Mouse (Mus musculus): ENCODE data around the gene BC048562.

Gene BC048562

DNA sequence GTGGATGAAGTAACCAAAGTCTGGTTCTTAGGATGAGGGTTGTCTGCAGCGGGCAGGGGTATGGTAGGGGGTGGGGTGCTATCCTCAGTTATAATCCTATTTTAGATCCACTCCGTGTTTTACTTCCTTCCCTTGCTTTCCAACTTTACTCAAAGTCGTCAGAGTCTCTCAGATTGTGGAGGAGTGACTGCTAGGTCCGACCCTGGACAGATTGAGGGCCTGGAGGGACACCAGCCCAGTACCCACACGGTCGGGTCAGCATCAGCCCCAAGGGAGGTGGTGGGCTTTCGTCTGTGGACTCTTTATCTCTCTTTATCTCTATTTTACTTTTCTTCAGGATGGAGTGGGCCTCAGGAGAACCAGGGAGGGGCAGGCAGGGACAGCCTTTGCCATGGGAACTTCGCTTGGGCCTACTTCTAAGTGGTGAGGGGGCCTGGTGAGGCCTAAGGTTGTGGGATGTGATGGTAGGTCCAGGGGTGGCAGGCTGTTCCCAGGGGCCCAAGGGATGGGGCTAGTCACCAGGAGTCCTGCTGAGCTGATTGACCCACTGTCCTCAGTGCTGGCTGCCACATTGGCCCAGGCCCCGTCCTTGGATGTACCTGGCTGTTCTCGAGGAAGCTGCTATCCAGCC, 43.6 kb downstream of the BC048562 start, which contains the start of gene Lamb2:
Gene Lamb2 (plus strand): TSS at position 16 of the 631 bp plus-strand sequence.
- in situ Hi-C loops (cut with MboI, MseI) = no loop called here

DNA sequence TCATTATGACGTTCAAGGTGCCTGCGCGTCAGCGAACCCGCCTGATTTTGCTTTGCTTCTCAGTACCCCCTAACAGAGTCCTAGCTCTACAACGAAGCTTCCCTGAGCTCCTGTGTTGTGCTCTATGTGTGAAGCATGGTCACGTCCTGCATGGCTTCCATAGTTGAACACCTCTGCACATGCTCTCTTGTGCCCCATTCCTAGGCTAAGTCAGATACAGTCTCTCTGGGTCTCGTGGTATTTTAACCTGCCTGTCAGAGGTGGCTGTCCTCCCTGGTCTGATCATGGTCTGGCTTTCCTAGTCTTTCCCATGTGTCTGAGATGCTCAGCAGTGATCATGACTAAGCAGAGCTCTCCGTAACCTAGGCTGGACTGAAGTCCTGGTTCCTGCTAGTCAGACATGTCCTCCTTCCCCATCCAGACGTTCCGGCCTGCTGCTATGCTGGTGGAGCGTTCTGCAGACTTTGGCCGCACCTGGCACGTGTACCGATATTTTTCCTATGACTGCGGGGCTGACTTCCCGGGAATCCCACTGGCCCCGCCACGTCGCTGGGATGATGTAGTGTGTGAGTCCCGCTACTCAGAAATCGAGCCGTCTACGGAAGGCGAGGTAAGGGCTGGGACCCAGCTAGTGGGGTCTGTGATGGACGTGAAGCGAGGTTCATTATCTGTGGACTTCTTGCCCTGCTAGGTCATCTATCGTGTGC, 44.7 kb downstream of the BC048562 start:
- in situ Hi-C loops (cut with MboI, MseI) = no loop called here

DNA sequence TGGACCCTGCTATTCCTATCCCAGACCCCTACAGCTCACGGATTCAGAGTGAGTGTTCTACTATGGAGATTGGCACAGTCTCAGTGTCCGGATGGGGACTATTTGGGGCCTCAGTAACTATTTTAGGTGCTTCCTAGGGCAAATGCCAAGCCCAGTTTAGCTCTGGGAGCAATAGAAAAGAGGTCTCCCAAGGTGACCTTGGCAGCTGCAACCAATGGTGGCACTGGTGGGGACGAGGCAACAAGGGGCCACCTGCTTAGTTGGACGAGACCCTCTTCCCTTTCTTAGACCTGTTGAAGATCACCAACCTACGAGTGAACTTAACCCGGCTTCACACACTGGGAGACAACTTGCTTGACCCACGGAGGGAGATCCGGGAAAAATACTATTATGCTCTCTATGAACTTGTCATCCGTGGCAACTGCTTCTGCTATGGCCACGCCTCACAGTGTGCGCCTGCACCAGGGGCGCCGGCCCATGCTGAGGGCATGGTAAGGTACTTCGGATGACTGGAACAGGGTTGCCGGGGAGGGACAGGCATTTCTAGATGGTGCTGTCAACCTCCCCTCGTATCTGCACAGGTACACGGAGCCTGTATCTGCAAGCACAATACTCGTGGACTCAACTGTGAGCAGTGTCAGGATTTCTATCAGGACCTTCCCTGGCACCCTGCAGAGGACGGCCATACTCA, 45.4 kb downstream of the BC048562 start:
- in situ Hi-C loops (cut with MboI, MseI) = no loop called here

DNA sequence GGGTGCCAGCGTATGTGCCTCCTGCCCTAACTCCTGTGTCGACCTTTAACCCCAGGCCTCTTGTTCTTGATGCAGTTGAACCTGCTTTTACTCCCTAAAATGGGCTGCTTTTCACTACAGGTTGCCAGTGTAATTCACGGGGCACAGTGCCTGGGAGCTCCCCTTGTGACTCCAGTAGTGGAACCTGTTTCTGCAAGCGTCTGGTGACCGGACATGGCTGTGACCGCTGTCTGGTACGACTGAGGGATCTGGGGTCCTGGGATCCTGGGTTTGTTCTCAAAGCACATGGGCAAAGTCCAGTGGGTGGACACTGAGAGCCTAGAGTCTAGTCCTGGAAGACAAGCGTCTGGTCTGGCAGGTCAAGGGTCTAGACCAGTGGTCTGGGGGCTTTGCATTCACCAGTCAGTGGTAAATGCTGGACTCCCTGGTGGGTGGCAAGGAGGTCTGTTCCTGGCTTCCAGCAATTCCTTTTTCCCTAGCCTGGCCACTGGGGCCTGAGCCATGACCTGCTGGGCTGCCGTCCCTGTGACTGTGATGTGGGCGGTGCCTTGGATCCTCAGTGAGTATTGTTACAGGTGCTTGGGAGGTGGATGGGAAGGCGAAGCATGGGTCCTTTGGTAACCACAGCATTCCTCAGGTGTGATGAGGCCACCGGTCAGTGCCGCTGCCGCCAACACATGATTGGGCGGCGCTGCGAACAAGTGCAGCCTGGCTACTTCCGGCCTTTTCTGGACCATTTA, 46.9 kb downstream of the BC048562 start:
- in situ Hi-C loops (cut with MboI, MseI) = no loop called here

DNA sequence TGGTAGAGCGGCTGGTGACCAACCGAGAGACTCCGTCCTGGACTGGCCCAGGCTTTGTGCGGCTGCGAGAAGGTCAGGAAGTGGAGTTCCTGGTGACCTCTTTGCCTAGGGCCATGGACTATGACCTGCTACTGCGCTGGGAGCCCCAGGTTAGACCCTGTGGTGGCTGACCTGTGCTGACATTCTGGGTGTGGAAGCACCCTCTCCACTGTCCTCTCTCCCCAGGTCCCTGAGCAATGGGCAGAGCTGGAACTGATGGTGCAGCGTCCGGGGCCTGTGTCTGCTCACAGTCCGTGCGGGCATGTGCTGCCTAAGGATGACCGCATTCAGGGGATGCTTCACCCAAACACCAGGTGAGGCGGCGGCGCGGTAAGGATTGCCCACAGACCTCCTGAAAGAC, 47.7 kb downstream of the BC048562 start:
- in situ Hi-C loops (cut with MboI, MseI) = no loop called here

DNA sequence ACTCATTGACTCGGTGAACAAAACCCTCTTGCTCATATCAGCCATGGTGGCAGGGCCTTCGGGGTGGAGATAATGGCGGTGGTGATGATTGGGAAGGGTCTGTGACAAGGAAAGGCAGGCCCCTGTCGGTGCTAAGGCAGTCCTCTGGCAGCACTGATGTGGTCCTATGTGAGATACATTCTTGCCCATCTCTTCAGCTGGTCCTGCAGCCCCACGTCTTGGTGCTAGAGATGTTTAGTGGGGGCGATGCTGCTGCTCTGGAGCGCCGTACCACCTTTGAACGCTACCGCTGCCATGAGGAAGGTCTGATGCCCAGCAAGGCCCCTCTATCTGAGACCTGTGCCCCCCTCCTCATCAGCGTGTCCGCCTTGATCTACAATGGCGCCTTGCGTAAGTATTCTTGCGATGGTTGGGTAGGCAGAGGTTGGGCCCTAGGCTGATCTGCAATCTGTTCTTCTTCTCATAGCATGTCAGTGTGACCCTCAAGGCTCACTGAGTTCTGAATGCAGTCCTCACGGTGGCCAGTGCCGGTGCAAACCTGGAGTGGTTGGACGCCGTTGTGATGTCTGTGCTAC, 49.1 kb downstream of the BC048562 start:
- in situ Hi-C loops (cut with MboI, MseI) = no loop called here

DNA sequence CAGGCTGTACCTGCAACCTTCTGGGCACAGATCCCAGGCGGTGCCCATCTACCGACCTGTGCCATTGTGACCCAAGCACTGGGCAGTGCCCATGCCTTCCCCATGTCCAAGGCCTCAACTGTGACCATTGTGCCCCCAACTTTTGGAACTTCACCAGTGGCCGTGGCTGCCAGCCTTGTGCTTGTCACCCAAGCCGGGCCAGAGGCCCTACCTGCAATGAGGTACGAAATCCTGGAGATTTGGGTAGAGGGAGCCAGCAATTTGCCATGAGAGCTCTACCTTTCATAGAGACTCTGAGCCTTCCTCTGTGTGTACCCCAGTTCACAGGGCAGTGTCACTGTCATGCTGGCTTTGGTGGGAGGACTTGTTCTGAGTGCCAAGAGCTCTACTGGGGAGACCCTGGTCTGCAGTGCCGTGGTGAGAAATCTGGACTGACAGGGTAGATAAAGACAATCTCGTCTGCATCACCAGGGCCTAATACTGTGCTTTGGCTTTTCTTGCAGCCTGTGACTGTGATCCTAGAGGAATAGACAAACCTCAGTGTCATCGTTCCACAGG, 50.8 kb downstream of the BC048562 start:
- in situ Hi-C loops (cut with MboI, MseI) = no loop called here

DNA sequence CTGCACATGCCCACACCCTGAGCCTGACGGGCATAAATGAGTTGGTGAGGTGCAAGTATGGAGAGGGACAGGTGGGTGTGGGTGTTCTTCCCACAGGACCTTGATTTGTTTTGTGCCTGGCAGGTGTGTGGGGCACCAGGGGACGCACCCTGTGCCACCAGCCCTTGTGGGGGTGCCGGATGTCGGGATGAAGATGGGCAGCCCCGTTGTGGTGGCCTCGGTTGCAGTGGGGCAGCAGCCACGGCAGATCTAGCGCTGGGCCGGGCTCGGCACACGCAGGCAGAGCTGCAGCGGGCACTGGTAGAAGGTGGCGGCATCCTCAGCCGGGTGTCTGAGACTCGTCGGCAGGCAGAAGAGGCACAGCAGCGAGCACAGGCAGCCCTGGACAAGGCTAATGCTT, 52.1 kb downstream of the BC048562 start:
- in situ Hi-C loops (cut with MboI, MseI) = no loop called here

DNA sequence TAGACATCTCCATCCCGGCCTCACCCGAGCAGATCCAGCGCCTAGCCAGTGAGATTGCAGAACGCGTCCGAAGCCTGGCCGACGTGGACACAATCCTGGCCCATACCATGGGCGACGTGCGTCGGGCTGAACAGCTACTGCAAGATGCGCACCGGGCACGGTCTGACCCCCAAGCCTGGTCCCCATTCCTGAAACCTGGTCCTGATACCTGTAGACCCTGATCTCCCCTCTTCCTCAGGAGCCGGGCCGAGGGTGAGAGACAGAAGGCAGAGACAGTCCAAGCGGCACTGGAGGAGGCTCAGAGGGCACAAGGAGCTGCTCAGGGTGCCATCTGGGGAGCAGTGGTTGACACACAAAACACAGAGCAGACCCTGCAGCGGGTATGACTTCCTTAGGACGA, 52.9 kb downstream of the BC048562 start:
- in situ Hi-C loops (cut with MboI, MseI) = no loop called here

DNA sequence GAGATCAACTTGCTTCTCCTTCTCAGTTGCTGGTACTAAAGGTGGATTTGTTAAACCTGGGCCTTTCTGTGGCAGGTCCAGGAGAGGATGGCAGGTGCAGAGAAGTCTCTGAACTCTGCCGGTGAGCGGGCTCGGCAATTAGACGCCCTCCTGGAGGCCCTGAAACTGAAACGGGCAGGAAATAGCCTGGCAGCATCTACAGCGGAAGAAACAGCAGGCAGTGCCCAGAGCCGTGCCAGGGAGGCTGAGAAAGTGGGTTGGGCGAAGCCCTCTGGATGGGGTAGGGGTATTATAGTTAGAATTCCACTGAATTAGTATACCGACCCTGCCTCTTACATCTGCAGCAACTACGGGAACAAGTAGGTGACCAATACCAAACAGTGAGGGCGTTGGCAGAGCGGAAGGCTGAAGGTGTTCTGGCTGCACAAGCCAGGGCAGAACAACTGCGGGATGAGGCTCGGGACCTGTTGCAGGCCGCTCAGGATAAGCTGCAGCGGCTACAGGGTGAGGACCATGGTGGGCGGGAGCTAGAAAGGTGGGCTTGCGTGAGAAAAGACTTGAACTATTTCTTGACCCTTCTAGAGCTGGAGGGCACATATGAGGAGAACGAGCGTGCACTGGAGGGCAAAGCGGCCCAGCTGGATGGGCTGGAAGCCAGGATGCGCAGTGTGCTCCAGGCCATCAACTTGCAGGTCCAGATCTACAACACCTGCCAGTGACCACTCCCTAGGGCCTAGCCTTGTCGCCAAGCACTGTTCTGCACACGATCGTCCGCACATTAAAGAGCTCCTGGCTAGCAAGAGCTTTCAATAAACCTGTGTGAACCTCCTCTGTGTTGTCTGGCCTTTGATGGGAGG, 53.6 kb downstream of the BC048562 start:
- in situ Hi-C loops (cut with MboI, MseI) = no loop called here

DNA sequence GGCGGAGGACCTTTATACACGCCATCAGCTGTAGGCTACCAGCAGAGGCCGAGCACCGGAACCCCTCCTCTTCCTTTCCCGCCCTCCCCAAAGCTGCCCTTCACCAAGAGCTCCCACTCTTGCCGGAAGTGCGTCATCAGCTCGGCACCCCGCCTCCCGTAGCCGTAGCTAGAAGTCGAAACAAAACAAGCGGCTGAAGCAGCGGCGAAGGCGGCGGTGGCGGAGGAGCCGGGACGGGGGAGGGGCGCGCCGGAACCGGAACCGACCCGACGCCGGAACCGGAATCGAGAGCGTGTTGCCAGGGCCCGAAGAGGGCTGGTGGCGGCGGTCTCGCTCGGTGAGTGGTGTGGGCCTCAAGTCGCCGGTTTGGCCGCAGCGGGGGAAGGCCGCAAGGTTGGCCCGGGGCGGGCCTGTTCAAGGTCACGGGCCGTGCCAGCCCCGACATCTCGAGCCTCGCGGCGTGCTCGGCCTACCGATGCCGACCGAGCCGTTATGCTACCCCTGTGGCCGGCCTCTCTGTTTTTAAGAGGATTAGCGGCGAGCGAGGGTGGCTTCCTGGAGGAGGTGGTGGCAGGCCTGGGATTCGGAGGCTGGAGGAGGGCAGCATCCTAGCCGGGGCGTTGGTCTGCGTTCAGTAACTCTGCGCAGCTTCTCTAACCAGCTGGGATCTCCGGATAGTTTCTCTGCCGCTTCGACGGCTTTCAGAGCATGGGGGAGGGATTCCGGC, 54.4 kb downstream of the BC048562 start, which contains the start of gene Usp19:
Gene Usp19 (plus strand): TSS at position 44 of the 727 bp plus-strand sequence.
- in situ Hi-C loops (cut with MboI, MseI) = no loop called here

DNA sequence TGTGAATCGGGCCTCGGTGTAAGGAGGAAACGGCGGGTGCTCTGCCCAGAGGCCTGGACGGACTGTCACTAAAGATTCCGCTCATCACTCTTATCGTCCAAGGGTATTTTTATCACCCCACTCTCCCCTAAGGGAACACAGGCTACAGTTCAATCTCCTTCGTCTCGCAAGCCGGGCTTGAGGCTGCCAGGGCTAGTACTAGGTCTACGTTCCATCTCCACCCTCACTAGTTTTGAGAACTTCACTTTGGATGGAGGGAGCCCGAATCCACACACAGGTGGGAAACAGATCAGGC, 55.0 kb downstream of the BC048562 start:
- in situ Hi-C loops (cut with MboI, MseI) = no loop called here

DNA sequence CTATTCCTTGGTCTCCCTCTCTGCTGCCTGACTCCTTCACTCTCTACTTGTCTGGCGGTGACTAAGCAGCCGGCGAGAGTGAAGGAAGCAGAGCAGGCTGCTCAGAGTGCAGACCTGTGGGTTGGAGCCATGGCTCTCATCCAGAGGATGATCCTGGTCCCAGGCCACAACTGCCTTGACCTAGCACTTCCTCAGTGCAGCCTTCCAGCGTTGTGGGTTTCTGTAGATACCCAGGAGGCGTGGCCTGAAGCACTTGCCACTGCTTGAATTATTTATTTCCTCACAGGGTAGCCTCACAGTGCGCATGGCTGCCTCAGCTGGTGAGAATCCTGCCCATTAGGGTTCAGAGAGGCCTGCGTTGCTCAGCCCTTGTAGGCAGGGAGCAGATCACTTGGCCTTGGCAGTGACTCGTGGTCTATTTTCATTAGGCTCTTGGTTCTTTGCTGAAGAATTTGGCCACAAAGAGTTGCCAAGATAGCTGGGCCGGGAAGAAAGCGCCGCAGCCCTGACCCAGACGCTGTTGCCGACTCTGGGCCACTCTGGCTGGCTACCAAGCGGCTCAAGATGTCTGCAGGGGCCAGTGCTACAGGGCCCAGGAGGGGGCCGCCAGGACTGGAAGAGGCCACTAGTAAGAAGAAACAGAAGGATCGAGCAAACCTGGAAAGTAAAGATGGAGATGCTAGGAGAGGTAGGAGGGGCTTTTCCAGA, 55.9 kb downstream of the BC048562 start:
- in situ Hi-C loops (cut with MboI, MseI) = no loop called here

DNA sequence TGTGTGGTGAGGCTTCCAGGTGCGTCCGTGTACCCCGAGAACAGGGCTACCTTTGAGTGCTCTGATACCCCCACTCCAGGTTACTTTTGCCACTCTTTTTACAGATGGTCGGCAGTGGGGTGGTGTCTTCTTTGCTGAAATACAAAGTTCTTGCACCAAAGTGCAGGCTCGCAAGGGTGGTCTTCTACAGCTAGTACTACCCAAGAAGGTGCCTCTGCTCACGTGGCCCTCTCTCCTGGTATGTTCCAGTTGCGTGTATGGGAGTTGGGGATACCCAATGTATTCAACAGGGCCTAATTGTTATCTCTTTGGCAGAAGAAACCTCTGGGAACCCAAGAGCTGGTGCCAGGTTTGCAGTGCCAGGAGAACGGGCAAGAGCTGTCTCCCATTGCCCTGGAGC, 57.0 kb downstream of the BC048562 start:
- in situ Hi-C loops (cut with MboI, MseI) = no loop called here

DNA sequence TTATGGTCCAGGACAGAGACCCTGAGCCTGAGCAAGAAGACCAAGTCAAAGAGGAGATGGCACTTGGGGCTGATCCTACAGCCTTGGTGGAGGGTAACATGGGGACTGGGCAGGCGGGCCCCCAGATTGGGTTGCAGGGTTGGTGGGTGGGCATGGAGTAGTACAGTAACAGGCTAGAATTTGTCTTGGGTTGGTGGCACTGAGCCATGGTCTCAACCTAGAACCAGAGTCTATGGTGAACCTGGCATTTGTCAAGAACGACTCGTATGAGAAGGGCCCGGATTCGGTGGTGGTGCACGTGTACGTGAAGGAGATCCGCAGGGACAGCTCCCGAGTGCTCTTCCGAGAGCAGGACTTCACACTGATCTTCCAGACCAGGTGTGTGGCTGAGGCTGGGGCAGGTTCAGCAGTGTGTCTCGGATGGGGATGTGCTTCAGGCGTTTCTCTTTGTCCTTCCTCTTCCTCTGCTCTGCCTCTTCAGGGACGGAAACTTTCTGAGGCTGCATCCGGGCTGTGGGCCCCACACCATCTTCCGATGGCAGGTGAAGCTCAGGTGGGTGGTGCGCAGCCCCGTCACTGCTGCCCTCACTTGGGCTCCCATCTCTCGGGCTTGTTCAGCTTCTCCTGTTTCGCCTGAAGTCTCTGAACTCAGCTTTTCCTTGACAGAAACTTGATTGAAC, 58.0 kb downstream of the BC048562 start:
- in situ Hi-C loops (cut with MboI, MseI) = no loop called here

DNA sequence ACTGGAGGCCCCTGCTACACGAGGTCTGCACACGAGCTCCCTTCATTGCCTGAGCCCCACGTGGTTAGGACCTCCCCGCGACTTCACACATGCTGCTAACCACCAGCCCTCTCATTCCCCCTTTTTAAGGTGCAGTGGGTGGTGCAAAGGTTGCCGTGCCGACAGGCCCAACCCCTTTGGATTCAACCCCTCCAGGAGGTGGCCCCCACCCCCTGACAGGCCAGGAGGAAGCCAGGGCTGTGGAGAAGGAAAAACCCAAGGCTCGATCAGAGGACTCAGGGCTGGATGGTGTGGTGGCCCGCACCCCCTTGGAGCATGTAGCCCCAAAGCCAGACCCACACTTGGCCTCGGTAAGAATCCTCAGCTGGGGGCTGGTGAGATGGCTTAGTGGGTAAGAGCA, 58.6 kb downstream of the BC048562 start:
- in situ Hi-C loops (cut with MboI, MseI) = no loop called here
